Mouse (Mus musculus) thymus, adult 2 months (tissue): Measurements from ENCODE around the gene Sorbs1. TPM values are rescaled to one million over a fixed set of nuclear protein-coding genes. Genes with fewer than 3 reads are reported as not detected.

Experiments used
- DNase-seq: peaks from one replicate; pipeline ENCODE4 v3.0.0; 2021
- H3K27ac ChIP-seq: fragments of 200-500 bp; 2 replicates; pipeline ENCODE4 v1.5.1; 2012; ENCODE audit warnings: low read length, control low read depth; ENCODE audit not compliant: control insufficient read depth, insufficient read depth
- H3K27me3 ChIP-seq: fragments of 200-500 bp; 2 replicates; pipeline ENCODE4 v1.6.1; 2012; ENCODE audit warnings: mild to moderate bottlenecking, low read length, moderate library complexity, mixed read lengths; ENCODE audit not compliant: control insufficient read depth, insufficient read depth
- H3K36me3 ChIP-seq: fragments of 200-500 bp; 2 replicates; pipeline ENCODE4 v1.6.1; 2012; ENCODE audit warnings: mild to moderate bottlenecking, low read length, moderate library complexity; ENCODE audit not compliant: control insufficient read depth, insufficient read depth
- H3K4me1 ChIP-seq: fragments of 200-500 bp; replicated peaks from 2 replicates; pipeline ENCODE4 v1.6.1; 2012; ENCODE audit warnings: low read length; ENCODE audit not compliant: control insufficient read depth, insufficient read depth
- H3K4me3 ChIP-seq: fragments of 200-500 bp; 2 replicates; pipeline ENCODE4 v1.5.1; 2012; ENCODE audit warnings: mild to moderate bottlenecking, low read length, control low read depth, moderate library complexity; ENCODE audit not compliant: control insufficient read depth, insufficient read depth
- CTCF ChIP-seq: fragments of 200-500 bp; IDR thresholded peaks from 2 replicates; pipeline ENCODE4 v1.5.1; 2012; ENCODE audit warnings: mild to moderate bottlenecking, control low read depth, low read length, moderate library complexity, borderline replicate concordance; ENCODE audit not compliant: control insufficient read depth, poor library complexity, insufficient read depth; ENCODE audit errors: extremely low read depth
- POLR2A ChIP-seq: fragments of 200-500 bp; IDR thresholded peaks from 2 replicates; pipeline ENCODE4 v1.6.1; 2012; ENCODE audit warnings: mild to moderate bottlenecking, low read length, control low read depth, moderate library complexity; ENCODE audit not compliant: control insufficient read depth, poor library complexity, insufficient read depth; ENCODE audit errors: extremely low read depth
- WGBS: fragments of 180-500 bp; shearing (Covaris S2); methylation state at CpG from one replicate; pipeline ENCODE4 v1.1.7; 2018; 5-methylcytosine and 5-hydroxymethylcytosine counted together
- polyA plus RNA-seq: library from polyadenylated mRNA; depleted of rRNA; stranded (reverse); fragments of >200 nt; gene quantifications from 2 replicates; pipeline ENCODE4 v1.2.3, GENCODE M21; 2012

Gene Sorbs1
- polyA plus RNA-seq, 1 experiment = 14.0 TPM

- 95% methylated on average over 4 of the region's 4 CpGs for WGBS
- Histone ChIP-seq H3K27ac (no peak overlapping the region), H3K36me3 (no peaks in the 10 kb centered on the region), H3K4me1 (no peaks in the 10 kb centered on the region), H3K4me3 (no peak overlapping the region), H3K27me3 (no peaks in the 10 kb centered on the region)
- TF ChIP-seq CTCF = no peak
- TF ChIP-seq POLR2A = no peak
- no peak for DNase-seq
These were observed 162.7 kb downstream of the Sorbs1 start for GRCm38 (mm10) chr19:40350835-40351234.

- 92% methylated on average over 16 of the region's 16 CpGs for WGBS
- TF ChIP-seq POLR2A (no peak), CTCF (no peak)
- no peaks in the 10 kb centered on the region for H3K27me3 ChIP-seq
- H3K27ac ChIP-seq = no peak overlapping the region
- no peaks in the 10 kb centered on the region for H3K4me1 ChIP-seq
- H3K4me3 ChIP-seq = no peak overlapping the region
- H3K36me3 ChIP-seq = no peaks in the 10 kb centered on the region
- DNase-seq = no peak
These were observed 163.6 kb downstream of the Sorbs1 start for GRCm38 (mm10) chr19:40349713-40350671.

- Histone ChIP-seq H3K4me3 (no peak overlapping the region), H3K27me3 (no peaks in the 10 kb centered on the region), H3K36me3 (no peaks in the 10 kb centered on the region), H3K4me1 (no peaks in the 10 kb centered on the region), H3K27ac (no peak overlapping the region)
- 91% methylated on average over 3 of the region's 3 CpGs for WGBS
- TF ChIP-seq CTCF (no peak), POLR2A (no peak)
- no peak for DNase-seq
These were observed 164.3 kb downstream of the Sorbs1 start for GRCm38 (mm10) chr19:40349281-40349680.

GRCm38 (mm10) chr19:40348652-40349051 is 164.9 kb downstream of the Sorbs1 start:
- no peak for TF ChIP-seq POLR2A
- no peak for TF ChIP-seq CTCF

GRCm38 (mm10) chr19:40348175-40348574 is 165.4 kb downstream of the Sorbs1 start:
- no peak for TF ChIP-seq CTCF
- TF ChIP-seq POLR2A = no peak
- Histone ChIP-seq H3K4me1 (no peaks in the 10 kb centered on the region), H3K4me3 (no peak overlapping the region), H3K27me3 (no peaks in the 10 kb centered on the region), H3K36me3 (no peaks in the 10 kb centered on the region), H3K27ac (no peak overlapping the region)
- no peak for DNase-seq
- WGBS = 95% methylated on average over 7 of the region's 7 CpGs

More at GRCm38 (mm10) chr19:40348652-40349051, 164.9 kb downstream of the Sorbs1 start:
- WGBS = 84% methylated on average over 2 of the region's 2 CpGs
- Histone ChIP-seq H3K27ac (no peak overlapping the region), H3K36me3 (no peaks in the 10 kb centered on the region), H3K27me3 (no peaks in the 10 kb centered on the region), H3K4me3 (no peak overlapping the region), H3K4me1 (no peaks in the 10 kb centered on the region)
- DNase-seq = no peak

GRCm38 (mm10) chr19:40346908-40347307 is 166.7 kb downstream of the Sorbs1 start:
- DNase-seq = no peak
- TF ChIP-seq CTCF (no peak), POLR2A (no peak)
- Histone ChIP-seq H3K36me3 (no peaks in the 10 kb centered on the region), H3K27me3 (no peaks in the 10 kb centered on the region), H3K4me1 (no peaks in the 10 kb centered on the region), H3K4me3 (no peak overlapping the region), H3K27ac (no peak overlapping the region)
- whole genome bisulfite sequencing = 95% methylated on average over 3 of the region's 3 CpGs

- WGBS = 92% methylated on average over 5 of the region's 5 CpGs
- H3K4me1 ChIP-seq = no peaks in the 10 kb centered on the region
- H3K27me3 ChIP-seq = no peaks in the 10 kb centered on the region
- no peak for DNase-seq
- TF ChIP-seq POLR2A (no peak), CTCF (no peak)
- H3K4me3 ChIP-seq = no peak overlapping the region
- H3K36me3 ChIP-seq = no peaks in the 10 kb centered on the region
- H3K27ac ChIP-seq = no peak overlapping the region
These were observed 167.2 kb downstream of the Sorbs1 start for GRCm38 (mm10) chr19:40346232-40346844.
